Mouse (Mus musculus) Muller cell, postnatal 12 days (primary cell): Measurements from ENCODE around the gene Os9.

Source experiments
- DNase-seq: peaks from one replicate; pipeline ENCODE4 v3.0.0-alpha.2; 2015; ENCODE audit errors: inconsistent ontology term

Gene Os9

DNA sequence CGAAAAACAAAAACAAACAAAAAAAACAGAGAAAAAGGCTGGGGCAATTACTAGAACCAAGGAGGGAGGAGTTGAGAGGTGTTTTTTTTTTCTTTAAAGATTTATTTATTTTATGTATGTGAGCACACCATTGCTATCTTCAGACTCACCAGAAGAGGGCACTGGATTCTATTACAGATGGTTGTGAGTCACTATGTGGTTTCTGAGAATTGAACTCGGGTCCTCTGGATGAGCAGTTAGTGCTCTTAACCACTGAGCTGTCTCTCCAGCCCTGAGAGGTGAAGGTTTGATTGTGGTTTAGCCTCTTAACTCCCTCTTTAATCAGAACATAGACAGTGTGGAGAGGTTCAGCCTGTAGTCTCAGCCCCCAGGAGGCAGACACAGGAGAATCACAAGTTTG, 5.9 kb downstream of the Os9 start:
- no peak for DNase-seq

DNA sequence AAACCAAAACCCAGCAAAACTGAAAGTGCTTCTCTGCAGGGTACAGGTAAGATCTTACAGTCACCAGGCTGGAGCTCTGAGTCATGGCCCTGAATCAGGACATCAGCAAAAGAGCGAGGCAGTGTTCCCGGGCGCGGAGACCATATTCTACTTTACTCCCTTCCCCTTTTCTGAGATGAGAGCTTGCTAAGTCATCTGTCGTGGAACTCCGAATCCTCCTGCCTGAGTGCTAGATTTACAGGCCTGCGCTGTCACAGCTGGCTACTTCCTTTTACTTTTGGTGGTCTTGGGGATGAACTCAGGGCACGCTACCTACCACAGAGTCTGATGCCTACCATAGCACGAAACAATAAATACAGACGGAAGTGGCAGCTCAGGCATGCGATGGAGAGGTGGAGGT, 6.5 kb downstream of the Os9 start:
- no peak for DNase-seq

DNA sequence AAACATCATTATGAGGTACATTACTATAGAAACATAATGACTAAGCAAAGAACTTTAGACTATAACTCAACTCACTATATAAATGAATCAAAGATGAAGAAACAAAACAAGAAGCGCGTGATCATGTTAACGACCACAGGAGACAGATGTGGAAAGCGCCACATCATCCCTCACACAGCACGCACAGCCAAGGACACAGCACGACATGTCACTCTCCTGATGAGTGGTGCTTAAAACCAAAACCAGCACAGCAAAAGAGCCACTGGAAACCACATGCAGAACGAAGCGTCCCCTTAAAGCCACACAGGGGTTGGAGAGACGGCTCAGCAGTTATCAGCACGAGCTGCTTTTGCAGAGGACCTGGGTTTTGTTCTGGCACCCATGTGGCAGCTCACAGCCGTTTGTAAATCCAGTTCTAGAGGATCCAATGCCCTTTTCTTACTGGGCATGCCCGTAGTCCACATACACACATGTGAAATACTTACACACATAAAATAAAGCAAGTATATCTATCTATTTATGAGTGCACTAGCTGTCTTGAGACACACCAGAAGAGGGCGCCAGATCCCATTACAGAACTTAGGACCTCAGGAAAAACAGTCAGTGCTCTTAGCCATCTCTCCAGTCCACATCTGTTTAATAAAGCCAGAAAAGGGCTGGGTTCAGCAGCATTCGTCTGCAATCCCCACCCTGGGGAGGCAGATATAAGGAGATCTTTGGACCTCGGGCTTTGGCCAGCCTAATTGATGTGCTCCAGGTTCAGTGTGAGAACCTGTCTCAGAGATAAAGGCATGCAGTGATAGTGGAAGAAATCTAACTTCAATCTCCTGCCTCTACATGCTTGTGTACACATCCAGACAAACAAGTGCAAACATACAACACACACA, 9.7 kb downstream of the Os9 start:
- no peak for DNase-seq

DNA sequence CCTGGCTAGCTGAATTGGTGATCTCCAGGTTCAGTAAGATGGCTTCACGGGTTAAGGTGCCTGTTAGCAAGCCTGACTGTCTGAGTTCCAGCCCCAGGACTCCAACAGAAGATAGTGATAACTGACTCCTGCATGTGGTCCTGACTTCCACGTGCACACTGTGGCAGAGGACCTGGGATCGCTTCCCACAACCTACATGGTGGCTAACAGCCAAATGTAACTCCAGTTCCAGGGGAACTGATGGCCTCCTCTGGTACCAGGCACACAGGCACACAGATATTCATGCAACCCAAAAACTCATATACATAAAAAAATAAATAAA, 12.7 kb downstream of the Os9 start:
- no peak for DNase-seq

DNA sequence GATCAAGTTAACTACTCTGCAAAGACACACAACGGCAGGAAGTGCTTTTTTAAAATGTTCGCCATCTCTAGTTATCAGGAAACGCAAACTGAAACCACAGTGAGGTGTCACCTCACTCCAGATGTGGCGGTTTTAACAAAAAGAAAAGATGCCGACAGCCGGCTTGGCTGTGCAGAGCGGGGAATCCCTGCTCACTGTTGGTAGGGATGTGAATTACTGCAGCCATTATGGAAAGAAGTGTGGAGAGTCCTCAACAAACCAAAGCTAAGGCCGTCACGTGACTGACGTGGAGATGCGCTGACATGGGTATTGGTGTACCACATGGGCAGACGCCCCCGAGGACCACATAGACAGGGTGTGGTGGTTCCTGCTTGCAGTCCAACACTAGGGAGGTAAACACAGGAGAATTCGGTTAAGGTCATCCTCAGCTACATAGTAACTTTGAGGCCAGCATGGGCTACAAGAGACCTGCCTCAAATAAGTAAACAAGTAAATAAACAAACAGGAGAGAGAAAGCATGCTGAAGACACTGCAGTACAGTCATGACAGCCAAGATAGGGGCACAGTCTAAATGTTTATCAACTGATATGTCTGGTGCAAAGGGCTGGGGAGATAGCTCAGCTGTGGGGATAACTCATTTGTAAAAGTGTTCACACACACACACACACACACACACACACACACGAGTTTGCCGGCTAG, 13.2 kb downstream of the Os9 start:
- no peak for DNase-seq

DNA sequence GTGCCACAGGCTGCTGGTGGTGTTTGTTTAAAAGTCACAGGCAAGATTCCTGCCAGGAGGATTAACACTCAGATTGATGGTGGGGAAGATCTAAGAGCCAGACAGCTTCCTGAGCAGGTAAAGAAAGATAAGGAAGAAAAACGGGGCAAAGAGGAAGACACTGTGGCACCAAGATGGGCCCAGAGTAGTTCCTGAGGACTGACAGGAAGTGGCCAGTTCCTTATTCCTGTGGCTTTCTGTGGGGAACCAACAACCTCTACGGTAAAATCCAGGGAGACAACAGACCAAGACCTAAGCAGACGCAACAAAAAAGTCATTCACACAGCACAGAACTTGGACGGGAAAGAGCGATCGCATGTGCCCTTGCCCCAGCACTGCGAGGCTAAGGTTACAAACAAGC, 17.3 kb downstream of the Os9 start:
- DNase-seq, result no peak

DNA sequence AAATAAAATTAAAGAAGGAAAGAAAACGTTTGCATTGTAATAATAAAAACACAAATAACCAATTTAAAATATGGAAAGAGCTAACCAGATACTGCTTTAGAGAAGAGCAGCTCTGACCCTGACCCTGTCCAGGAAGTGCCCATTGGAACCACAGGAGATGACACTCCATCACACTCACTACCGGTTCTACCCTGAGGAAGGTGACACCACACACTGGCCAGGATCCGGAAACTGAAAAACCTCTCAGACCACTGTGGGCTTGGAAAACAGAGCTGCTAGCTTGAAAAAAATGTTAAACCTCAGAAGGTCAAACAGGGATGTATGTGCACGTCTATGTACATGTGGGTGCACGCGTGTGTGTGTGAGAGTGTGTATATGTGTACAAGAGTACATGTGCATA, 19.8 kb downstream of the Os9 start:
- no peak for DNase-seq

DNA sequence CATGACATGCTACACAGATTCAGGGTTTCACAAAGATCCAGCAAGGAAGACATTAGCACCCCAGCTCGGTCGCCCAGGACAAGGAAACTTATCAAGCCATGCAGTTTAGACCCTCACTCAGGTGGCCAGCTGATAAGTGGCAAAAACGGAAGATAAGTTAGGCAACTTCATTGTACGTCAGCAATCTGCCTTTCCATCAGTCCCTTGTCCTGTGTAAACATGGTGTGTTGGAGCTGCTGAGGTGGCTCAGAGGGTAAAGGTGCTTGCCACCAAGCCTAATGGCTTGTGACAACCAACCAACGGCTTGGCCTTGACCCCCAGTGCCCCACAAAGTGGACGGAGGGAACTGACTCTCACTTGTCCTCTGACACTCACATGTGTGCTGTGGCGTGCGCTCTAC, 20.5 kb downstream of the Os9 start:
- no peak for DNase-seq

DNA sequence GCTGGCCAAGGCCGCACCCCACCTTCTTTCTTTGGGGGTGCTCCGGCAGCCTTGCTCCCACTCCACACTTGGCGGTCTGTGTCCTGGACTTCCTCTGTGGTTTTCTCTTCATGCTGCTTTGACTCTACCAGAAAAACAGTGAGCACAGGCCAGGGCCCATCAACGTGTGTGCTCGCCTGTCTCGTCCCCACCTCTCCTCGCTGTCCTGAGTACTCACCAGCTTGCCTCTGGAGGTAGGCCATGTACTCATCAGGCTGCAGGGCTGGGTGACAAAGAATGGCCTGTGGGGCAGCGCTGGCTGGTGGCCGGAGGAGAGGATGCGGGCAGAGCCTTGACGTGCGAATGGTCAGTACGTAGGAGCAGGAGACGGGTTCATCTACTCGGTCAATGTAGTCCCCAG, 21.1 kb downstream of the Os9 start:
- no peak for DNase-seq

DNA sequence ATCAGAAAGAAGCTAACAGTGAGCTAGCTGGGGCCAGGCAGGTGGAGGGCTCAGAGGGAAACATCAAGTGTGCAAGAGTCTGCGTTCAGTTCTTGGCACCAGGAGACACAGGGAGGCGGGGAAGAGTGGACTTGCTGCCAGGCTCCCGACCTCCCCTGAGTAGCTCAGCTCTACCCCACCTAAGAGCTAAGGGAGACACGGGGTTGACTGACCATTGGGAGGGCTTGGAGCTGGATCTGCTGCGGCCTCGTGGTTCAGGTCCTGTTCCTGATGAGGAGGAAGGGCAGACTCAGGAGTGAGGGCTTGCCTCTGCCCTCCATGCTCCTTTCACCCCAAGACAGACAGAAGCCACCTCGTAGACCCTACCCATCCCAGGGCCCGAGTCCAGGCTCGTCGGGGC, 21.7 kb downstream of the Os9 start:
- no peak for DNase-seq

DNA sequence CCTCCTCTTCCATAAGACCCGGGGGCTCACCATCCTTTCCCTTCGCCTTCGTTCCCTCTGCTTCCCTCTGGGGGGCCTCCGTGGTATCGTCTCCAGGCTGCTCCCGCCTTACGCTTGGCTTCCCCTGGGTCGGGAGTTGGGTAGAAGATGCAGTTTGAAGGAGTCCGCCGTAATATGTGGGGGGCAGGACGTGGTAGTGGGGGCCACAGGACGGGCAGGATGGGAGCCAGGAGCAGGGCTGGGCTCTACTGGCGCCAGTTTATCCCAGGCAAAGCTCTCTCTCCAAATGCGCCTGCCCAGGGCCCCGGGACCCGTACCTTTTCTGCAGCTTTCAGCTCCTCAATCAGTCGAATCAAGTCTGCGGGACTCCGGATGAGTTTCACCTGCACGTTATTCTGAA, 22.4 kb downstream of the Os9 start:
- no peak for DNase-seq

DNA sequence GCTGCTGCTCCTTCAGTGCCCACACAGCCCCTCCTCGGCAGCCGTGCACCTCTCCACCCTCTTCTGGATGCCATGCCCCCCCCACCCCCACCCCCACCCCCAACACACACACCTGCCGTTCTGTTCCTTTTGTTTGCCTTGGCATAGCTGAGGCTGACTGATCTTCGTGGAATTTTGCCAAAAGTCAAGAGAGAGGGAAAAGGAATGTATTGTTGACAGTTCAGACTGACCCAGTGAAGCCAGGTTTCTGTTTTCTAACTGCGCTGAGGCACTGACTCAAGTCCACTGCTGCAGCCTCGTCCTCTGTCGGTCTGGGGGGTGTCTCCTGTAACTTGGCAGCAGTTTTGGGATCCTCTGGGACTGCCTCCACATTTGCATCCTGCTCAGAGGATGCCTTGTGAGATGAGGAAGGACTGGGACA, 26.5 kb downstream of the Os9 start:
- peak; percentile 62 for DNase-seq

DNA sequence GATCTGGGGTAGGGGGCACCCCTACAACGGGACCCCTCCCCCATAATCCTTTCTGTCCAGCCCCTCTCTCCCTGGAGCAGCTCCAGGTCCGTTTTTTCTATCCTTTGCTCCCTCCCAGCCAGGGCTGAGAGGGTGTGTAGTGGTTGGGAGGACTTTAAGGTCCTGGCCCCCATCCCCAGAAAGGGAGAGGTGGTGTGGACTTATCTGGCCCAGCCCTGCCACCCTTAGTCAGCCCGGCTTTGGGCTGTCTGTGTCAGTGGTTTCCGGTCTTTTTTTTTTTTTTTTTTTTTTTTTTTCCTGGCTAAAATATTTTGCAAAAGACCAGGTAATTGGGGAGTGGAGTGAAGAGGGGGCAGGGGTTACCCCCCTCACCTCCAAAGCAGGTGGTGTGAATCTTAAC, 28.2 kb downstream of the Os9 start:
- DNase-seq, result no peak

DNA sequence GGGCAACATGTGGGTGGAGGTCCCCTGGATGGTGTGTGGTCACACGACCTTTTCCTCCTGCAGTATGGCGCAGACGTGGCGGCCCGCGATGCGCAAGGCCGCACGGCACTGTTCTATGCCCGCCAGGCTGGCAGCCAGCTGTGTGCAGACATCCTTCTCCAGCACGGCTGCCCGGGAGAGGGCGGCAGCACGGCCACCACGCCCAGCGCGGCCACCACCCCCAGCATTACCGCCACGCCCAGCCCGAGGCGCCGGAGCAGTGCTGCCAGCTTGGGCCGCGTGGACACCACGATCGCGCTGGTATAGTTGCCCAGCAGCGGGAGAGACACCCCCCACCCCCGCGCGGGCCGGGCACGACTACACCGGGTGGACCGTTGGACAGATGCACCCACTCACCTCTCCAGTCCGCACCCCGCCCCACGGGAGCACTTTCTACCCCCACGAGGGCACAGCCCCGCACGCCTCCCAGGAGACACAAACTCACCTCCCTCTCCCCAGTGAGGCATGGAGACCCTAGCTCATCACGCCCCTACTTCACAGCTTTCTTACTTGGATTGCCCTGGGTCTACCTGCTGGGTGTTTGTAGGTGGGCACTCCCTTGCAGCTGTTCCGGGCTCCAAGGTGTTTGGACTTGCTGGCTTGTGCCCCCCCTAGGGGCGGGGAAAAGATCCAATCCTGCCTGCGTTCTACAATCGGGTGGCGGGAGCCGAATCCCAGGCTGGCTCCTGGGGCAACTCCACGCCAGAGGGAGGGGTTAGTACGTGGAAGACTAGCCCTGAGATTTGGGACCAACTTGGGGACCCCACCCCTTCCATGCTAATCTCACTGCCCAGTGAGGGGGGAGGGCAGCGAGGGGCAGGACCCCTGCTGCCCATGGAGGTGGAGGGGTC, 29.2 kb downstream of the Os9 start:
- no peak for DNase-seq

DNA sequence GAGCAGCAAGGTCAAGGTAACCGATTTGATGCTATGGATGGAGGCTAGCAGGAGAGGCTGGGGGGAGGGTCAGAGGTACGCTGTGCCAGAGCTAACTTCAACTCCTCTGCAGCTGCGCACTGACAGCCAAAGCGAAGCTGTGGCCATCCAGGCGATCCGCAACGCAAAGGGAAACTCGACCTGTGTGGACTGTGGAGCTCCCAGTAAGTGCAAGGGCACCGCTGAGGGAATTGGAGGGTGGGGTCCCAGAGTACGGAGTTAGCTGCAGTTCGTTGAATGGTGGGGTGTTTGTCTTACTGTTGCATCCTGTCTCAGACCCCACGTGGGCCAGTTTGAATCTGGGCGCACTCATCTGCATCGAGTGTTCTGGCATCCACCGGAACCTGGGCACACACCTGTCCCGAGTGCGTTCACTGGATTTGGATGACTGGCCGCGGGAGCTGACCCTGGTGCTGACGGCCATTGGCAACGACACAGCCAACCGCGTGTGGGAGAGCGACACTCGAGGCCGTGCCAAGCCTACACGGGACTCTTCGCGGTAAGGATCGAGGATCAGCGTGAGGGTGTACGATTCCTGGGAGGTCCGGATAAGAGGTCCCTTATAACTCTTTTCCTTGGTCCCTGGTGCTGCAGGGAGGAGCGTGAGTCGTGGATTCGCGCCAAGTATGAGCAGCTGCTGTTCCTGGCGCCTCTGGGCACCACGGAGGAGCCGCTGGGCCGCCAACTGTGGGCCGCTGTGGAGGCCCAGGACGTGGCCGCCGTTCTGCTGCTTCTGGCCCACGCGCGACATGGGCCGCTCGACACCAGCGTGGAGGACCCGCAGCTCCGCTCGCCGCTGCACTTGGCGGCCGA, 30.1 kb downstream of the Os9 start:
- DNase-seq, result peak; percentile 70

DNA sequence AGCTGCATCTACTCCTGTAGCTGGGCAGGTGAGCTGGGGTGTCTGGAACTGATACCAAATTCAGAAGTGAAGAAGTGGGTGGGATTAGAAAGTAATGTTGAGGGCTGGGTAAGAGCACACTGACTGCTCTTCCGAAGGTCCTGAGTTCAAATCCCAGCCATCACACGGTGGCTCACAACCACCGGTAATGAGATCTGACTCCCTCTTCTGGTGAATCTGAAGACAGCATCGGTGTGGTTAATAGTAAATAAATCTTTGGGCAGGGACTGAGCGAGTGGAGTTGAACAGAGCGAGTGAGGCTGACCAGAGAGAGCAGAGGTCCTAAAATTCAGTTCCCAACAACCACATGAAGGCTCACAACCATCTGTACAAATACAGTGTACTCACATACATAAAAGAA, 35.3 kb downstream of the Os9 start:
- DNase-seq, result no peak

DNA sequence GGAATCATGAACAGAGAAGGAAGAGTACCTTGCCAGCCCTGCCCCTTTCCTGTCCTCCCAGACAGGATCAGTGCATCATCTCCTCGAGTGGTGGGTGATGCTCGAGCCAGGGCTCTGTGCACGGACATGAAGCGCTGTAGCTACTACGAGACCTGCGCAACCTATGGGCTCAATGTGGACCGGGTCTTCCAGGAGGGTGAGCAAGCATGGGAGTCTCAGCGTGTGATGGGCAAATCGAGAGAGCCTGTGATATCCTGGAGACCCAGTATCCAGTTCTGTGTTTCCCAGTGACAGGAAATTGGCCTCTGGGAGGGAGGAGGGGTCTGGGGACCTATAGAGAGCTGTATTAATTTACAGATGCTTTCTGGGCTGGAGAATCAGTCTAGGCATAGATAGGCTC, 35.9 kb downstream of the Os9 start:
- DNase-seq, result no peak

DNA sequence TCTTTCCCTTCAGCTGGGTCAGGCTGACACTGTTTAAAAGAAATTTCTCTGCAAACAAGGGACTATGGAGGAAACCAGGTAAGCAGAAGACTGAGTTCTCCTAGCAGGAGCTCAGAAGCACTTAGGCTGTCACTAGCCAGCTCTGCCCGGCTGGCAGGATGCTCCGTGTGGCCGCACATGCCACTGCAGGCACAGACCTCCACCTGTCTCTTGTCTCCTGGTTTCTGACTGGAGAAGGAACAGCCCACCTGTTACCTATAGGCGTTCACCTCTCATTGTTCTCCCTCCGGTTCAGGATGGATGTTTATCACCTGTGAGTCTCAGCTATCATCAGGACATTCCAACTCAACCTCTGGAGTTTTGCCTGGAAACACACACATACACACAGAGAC, 37.0 kb downstream of the Os9 start:
- no peak for DNase-seq

DNA sequence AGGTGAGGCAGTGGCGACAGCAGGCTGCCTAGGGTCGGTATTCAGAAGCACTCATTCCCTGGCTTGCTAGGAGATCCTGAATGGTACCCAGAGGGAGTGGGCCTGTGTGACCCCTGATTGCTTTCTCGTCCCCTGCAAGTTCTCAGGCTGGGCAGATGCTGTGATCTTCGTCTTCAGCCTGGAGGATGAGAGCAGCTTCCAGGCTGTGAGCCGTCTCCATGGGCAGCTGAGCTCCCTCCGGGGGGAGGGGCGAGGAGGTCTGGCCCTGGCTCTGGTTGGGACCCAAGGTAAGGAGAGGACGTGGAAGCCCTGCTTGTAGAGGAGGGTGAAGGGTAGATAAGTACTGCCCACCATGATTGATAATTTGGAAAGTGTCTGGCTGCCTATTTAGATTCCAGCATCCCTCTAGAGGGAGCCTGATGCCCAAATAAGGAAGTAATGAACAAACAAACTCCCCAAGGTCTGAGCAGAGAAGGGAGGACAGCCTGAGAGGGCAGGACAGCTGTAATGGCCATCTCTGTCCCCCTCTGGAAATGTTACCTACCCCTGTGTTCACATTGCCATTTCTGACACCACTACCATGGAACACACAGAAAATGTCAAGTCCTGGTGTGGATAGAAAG, 37.5 kb downstream of the Os9 start:
- DNase-seq, result no peak

DNA sequence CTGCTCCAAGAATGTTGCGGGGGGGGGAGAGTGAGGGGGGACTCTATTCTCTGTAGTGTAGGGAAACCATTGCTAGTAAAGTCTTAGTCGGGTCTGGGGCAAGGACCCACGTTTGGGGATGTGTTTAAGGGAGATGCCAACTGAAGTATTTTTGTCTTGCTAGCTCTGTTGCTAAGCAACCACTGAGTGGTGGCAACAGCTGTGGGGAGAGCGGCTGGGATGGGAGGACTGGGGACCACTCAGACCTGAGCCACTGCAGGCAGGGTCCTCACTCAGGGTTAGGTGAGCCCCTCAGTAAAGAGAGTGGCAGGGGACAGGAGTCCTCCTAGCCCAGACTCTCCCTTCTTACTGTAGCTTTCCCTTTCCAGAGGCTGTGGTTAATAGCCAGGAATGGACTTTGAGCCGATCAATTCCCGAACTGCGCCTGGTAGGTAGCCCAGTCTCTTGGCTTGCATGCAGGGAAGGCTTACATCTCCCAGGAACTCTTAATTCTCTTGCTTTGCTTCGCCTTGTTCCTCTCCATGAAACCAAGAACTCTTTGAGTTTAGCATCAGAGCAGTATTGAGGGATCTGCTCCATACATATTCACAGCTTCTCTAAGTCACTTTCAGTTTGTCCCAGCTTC, 38.8 kb downstream of the Os9 start:
- no peak for DNase-seq
